Mouse (Mus musculus) liver, embryonic 14.5 days (tissue): ENCODE measurements around the gene Cltc. TPM values are rescaled to one million over a fixed set of nuclear protein-coding genes. Genes with fewer than 3 reads are reported as not detected.

Experiments used
- ATAC-seq: fragments of 200-750 bp; cut with Nextera tagmentation; 2 replicates; pipeline ENCODE4 v1.8.0; 2017; ENCODE audit warnings: moderate number of reproducible peaks, mild to moderate bottlenecking, moderate library complexity; ENCODE audit not compliant: insufficient read depth
- DNase-seq, 3 experiments: peaks; one replicate each; pipeline ENCODE4 v3.0.0-alpha.2; 2012 to 2013; ENCODE audit warnings: low read depth in 3 of 3, low spot score in 3 of 3
- H3K27ac ChIP-seq: fragments of 300-500 bp; sonication (generic); 2 replicates; pipeline ENCODE4 v1.5.1; 2014; ENCODE audit warnings: moderate library complexity, mild to moderate bottlenecking, control low read depth, inconsistent platforms
- H3K27me3 ChIP-seq: fragments of 300-500 bp; sonication (generic); 2 replicates; pipeline ENCODE4 v1.6.1; 2014; ENCODE audit warnings: mild to moderate bottlenecking, low read length, moderate library complexity; ENCODE audit not compliant: control insufficient read depth, insufficient read depth
- H3K36me3 ChIP-seq: fragments of 300-500 bp; sonication (generic); replicated peaks from 2 replicates; pipeline ENCODE4 v1.6.1; 2014; ENCODE audit warnings: low read depth; ENCODE audit not compliant: control insufficient read depth, insufficient read depth
- H3K4me1 ChIP-seq, 2 experiments: fragments of 200-500 bp in 1 of 2; fragments of 300-500 bp in 1 of 2; sonication (generic) in 1 of 2; replicated peaks; 2 replicates each; pipeline ENCODE4 v1.6.1; 2012 to 2014; ENCODE audit warnings: antibody characterized with exemption in 1 of 2, inconsistent platforms in 1 of 2, low read length in 1 of 2; ENCODE audit not compliant: control insufficient read depth in 2 of 2, insufficient read depth in 2 of 2
- H3K4me2 ChIP-seq: fragments of 300-500 bp; sonication (generic); 2 replicates; pipeline ENCODE4 v1.6.1; 2014; ENCODE audit warnings: low read depth, mild to moderate bottlenecking, control low read depth, moderate library complexity
- H3K4me3 ChIP-seq, 2 experiments: fragments of 200-500 bp in 1 of 2; fragments of 300-500 bp in 1 of 2; sonication (generic) in 1 of 2; 2 replicates each; pipeline ENCODE4 v1.5.1; 2012 to 2014; ENCODE audit warnings: low read depth in 2 of 2, low read length in 2 of 2, mild to moderate bottlenecking in 2 of 2, control low read depth in 1 of 2, inconsistent platforms in 1 of 2, moderate library complexity in 1 of 2; ENCODE audit not compliant: insufficient read depth in 1 of 2
- H3K9ac ChIP-seq: fragments of 300-500 bp; sonication (generic); replicated peaks from 2 replicates; pipeline ENCODE4 v1.6.1; 2014; ENCODE audit warnings: mild to moderate bottlenecking, control low read depth, moderate library complexity
- H3K9me3 ChIP-seq: fragments of 300-500 bp; sonication (generic); 2 replicates; pipeline ENCODE4 v1.6.1; 2016; ENCODE audit warnings: low read length, mixed read lengths; ENCODE audit not compliant: control insufficient read depth
- CTCF ChIP-seq: IDR thresholded peaks from 2 replicates; pipeline ENCODE4 v1.5.1; 2016; ENCODE audit warnings: antibody characterized with exemption, low read depth, control low read depth
- EP300 ChIP-seq: IDR thresholded peaks from 2 replicates; pipeline ENCODE4 v1.6.1; 2016; ENCODE audit warnings: antibody characterized with exemption, low read depth
- WGBS: fragments of 180-500 bp; shearing (Covaris S2); extraction: QIAGEN DNeasy Blood & Tissue Kit; methylation state at CpG from one replicate; pipeline ENCODE4 v1.1.7; 2014; ENCODE audit not compliant: insufficient replicate concordance; 5-methylcytosine and 5-hydroxymethylcytosine counted together
- polyA plus RNA-seq, 2 experiments: library from polyadenylated mRNA; depleted of rRNA in 1 of 2; stranded (reverse) in 1 of 2; unstranded in 1 of 2; fragments of >200 nt; fragmentation: Nextera tagmentation in 1 of 2; extraction: Ambion mirVana in 1 of 2; gene quantifications; 2 replicates each; pipeline versions ENCODE4 v1.2.1 to v1.2.3; 2012 to 2014

Gene Cltc
- polyA plus RNA-seq, 2 experiments = 70.0 to 95.9 TPM

- peaks cover 17 to 23% of the 10 kb centered on the region in 2 experiments for H3K4me1 ChIP-seq
- peak within 1 kb of the TSS; percentile 96 for H3K9ac ChIP-seq
- TF ChIP-seq CTCF = no peak
- peak; percentile 64 for TF ChIP-seq EP300
- peak; percentile 96 for DNase-seq
- no peaks in the 10 kb centered on the region for H3K9me3 ChIP-seq
- H3K4me2 ChIP-seq = peak within 1 kb of the TSS; percentile 91
- ATAC-seq = peak; percentile 96
- WGBS = under 1% methylated on average over 56 of the region's 56 CpGs
- H3K4me3 ChIP-seq = peak within 1 kb of the TSS; percentile 79 to 91
- H3K27me3 ChIP-seq = no peaks in the 10 kb centered on the region
- peaks cover 6% of the 10 kb centered on the region for H3K36me3 ChIP-seq
- peak within 1 kb of the TSS; percentile 94 for H3K27ac ChIP-seq
These were observed 73.8 kb downstream of the Cltc start, which contains the start of the genes Vmp1 and Ptrh2 for GRCm38 (mm10) chr11:86683395-86684125. Gene Vmp1 (minus strand): TSS chr11:86683836. Gene Ptrh2 (plus strand): TSS chr11:86683985.

GRCm38 (mm10) chr11:86682861-86683260, 74.5 kb downstream of the Cltc start:
- H3K27ac ChIP-seq = peak overlapping the region; percentile 94
- peak overlapping the region; percentile 91 for H3K4me2 ChIP-seq
- peaks cover 6% of the 10 kb centered on the region for H3K36me3 ChIP-seq
- 28% methylated on average over 7 of the region's 7 CpGs for WGBS
- no peak for TF ChIP-seq EP300
- H3K9ac ChIP-seq = peak overlapping the region; percentile 96
- ATAC-seq = no peak
- peaks cover 17 to 23% of the 10 kb centered on the region in 2 experiments for H3K4me1 ChIP-seq
- no peaks in the 10 kb centered on the region for H3K27me3 ChIP-seq
- peak overlapping the region; percentile 79 to 91 for H3K4me3 ChIP-seq
- no peak for DNase-seq
- H3K9me3 ChIP-seq = no peaks in the 10 kb centered on the region

GRCm38 (mm10) chr11:86681423-86681822, 75.9 kb downstream of the Cltc start:
- Histone ChIP-seq H3K27me3 (no peaks in the 10 kb centered on the region), H3K4me1 (peaks cover 23 to 26% of the 10 kb centered on the region in 2 experiments), H3K9me3 (no peaks in the 10 kb centered on the region), H3K9ac (peak overlapping the region; percentile 96), H3K36me3 (peaks cover 7% of the 10 kb centered on the region), H3K4me2 (peak overlapping the region; percentile 91), H3K27ac (no peak overlapping the region; the same call in 1 of the 2 replicates), H3K4me3 (peak overlapping the region in 1 of 2 experiments; percentile 91; a peak in 2 of 4 replicates)
- WGBS = 61% methylated on average over 3 of the region's 3 CpGs
- DNase-seq = no peak
- TF ChIP-seq CTCF (no peak), EP300 (no peak)
- no peak for ATAC-seq

GRCm38 (mm10) chr11:86680729-86681128, 76.6 kb downstream of the Cltc start:
- no peak overlapping the region for H3K27ac ChIP-seq
- no peak overlapping the region for H3K9ac ChIP-seq
- WGBS = 91% methylated on average over 3 of the region's 3 CpGs
- no peak for DNase-seq
- H3K4me2 ChIP-seq = peak overlapping the region; percentile 2; the same call in 1 of the 2 replicates
- no peaks in the 10 kb centered on the region for H3K27me3 ChIP-seq
- ATAC-seq = no peak
- no peak for TF ChIP-seq EP300
- TF ChIP-seq CTCF = no peak
- no peak overlapping the region for H3K4me3 ChIP-seq
- peaks cover 9% of the 10 kb centered on the region for H3K36me3 ChIP-seq
- H3K4me1 ChIP-seq = peaks cover 28 to 32% of the 10 kb centered on the region in 2 experiments
- H3K9me3 ChIP-seq = no peaks in the 10 kb centered on the region

GRCm38 (mm10) chr11:86678957-86679356, 78.4 kb downstream of the Cltc start:
- no peak for DNase-seq
- no peak overlapping the region for H3K9ac ChIP-seq
- H3K4me3 ChIP-seq = no peak overlapping the region
- H3K9me3 ChIP-seq = no peaks in the 10 kb centered on the region
- H3K27ac ChIP-seq = no peak overlapping the region
- no peak for ATAC-seq
- peaks cover 24 to 29% of the 10 kb centered on the region in 2 experiments for H3K4me1 ChIP-seq
- H3K36me3 ChIP-seq = peaks cover 9% of the 10 kb centered on the region
- TF ChIP-seq CTCF (no peak), EP300 (no peak)
- no peak overlapping the region for H3K4me2 ChIP-seq
- H3K27me3 ChIP-seq = no peaks in the 10 kb centered on the region
- WGBS = 76% methylated on average over 5 of the region's 5 CpGs
